Mouse (Mus musculus) spleen, adult 12 weeks (tissue): ENCODE data around the gene 9930022D16Rik.

Source experiments
- DNase-seq: peaks from one replicate; pipeline ENCODE4 v3.0.0; 2022; ENCODE audit warnings: low spot score

9930022D16Rik gene

DNA sequence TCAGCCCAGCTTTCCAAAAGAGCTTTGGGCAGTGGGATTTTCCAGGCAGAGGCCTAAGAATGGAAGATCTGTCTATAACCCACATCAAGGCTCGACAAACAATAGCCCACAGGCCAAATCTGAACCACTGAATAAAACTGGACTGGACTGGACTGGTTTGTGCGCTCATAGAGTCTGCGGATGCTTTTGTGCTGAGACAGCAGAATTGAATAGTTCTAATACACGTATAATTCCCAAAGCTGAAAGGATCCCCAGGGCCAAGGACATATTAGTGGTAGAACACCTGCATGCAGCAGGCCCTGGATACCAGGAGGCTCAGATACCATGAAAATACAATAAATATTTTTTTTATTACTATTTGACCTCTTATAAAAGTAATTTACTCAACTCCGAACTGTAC, 42.5 kb downstream of the 9930022D16Rik start:
- DNase-seq = no peak

DNA sequence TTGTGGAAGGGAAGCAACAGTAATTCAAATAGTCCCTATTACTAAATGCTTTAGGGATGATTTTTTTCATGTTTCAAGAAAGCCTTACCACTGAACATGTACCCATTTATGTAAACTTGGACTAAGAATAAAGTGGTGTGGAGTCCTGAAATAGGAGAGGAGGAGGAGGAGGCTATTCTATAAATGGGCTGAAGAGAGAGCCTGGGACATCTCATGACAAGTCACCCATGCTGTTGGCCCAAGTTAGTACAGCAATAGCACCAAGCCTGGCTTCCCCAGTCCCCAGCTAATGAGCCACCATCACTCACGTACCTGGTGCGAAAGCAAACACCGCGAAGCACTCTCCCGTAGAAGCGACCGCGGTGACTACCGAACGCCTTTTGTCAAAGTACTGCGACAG, 44.4 kb downstream of the 9930022D16Rik start:
- no peak for DNase-seq

DNA sequence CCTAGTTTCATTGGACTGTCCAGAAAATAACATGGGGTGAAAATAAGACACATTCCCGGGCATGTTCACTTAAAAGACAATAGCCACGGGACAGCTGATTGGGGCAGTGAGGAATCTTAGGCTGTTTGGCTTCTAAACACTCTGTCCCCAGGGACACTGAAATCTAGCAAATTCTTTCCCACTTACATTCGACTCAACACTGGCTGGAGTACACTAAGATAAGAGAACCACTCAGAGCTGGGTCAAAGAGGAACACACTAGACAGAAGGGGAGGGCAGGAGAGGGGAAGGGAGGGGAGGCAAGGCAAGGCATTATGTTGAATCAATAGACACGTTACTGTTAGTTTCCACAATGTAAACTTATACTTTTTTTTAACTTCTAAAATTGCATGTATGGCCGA, 46.9 kb downstream of the 9930022D16Rik start:
- no peak for DNase-seq

DNA sequence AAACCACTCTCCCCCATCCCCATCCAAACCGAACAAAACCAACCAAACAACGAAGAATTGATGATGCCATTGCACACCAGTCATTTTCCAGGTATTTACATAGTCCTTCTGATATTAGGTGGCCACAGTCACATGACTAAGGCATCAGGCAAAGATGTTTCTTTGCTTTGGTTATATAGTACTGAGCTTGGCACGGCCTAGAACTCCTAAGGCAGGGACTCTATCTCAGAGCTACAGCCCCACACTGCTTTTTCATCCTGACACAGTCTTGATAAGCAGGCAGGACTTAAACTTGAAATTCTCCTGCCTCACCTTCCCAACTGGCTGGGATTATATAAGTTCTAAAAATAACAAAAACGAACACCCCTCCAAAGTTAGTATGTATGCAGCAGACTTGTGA, 51.4 kb downstream of the 9930022D16Rik start:
- DNase-seq = no peak

DNA sequence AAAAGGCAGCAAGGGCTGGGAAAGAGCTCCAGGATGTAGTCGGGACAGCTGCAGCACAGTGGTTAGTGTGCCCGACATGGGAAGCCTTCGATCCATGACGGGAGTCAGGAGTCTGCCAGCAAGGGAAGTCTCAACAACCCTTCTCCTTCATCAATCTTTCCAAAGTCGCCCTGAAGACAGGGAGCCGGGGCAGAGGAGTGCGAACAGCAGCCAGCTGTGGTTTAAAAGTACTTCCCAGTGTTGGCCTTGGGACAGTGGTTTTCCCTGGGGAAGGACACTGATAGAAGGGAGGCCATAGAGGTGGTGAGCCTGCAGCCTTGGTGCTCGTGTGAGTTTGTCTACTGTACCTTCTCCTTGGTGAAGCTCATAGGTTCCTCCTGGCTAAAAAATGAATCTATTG, 53.3 kb downstream of the 9930022D16Rik start:
- no peak for DNase-seq

- no peak for DNase-seq
These were observed 54.4 kb downstream of the 9930022D16Rik start for GRCm38 (mm10) chr11:109468133-109468532.
